Mouse (Mus musculus) liver, embryonic 12.5 days (tissue): ENCODE results near the gene Olfr2. TPM values are rescaled to one million over a fixed set of nuclear protein-coding genes. Genes with fewer than 3 reads are reported as not detected.

Experiments
- ATAC-seq: fragments of 200-750 bp; cut with Nextera tagmentation; 2 replicates; pipeline ENCODE4 v1.8.0; 2017; ENCODE audit warnings: moderate number of reproducible peaks, mild to moderate bottlenecking, moderate library complexity
- H3K27ac ChIP-seq: fragments of 300-500 bp; sonication (generic); 2 replicates; pipeline ENCODE4 v1.5.1; 2016; ENCODE audit warnings: mild to moderate bottlenecking
- H3K27me3 ChIP-seq: fragments of 300-500 bp; sonication (generic); replicated peaks from 2 replicates; pipeline ENCODE4 v1.6.1; 2016; ENCODE audit warnings: mild to moderate bottlenecking, moderate library complexity
- H3K36me3 ChIP-seq: fragments of 300-500 bp; sonication (generic); 2 replicates; pipeline ENCODE4 v1.6.1; 2016; ENCODE audit warnings: mild to moderate bottlenecking, moderate library complexity
- H3K4me1 ChIP-seq: fragments of 300-500 bp; sonication (generic); 2 replicates; pipeline ENCODE4 v1.6.1; 2016
- H3K4me2 ChIP-seq: fragments of 300-500 bp; sonication (generic); 2 replicates; pipeline ENCODE4 v1.6.1; 2016; ENCODE audit warnings: mild to moderate bottlenecking, moderate library complexity
- H3K4me3 ChIP-seq: fragments of 300-500 bp; sonication (generic); 2 replicates; pipeline ENCODE4 v1.5.1; 2016; ENCODE audit warnings: mild to moderate bottlenecking, moderate library complexity
- H3K9ac ChIP-seq: fragments of 300-500 bp; sonication (generic); 2 replicates; pipeline ENCODE4 v1.6.1; 2016; ENCODE audit warnings: mild to moderate bottlenecking, moderate library complexity
- H3K9me3 ChIP-seq: fragments of 300-500 bp; sonication (generic); replicated peaks from 2 replicates; pipeline ENCODE4 v1.6.1; 2016; ENCODE audit warnings: mild to moderate bottlenecking, moderate library complexity
- WGBS: fragments of 180-500 bp; shearing (Covaris S2); methylation state at CpG from one replicate; pipeline ENCODE4 v1.1.7; 2016; ENCODE audit not compliant: insufficient replicate concordance; 5-methylcytosine and 5-hydroxymethylcytosine counted together
- polyA plus RNA-seq: library from polyadenylated mRNA; unstranded; fragments of >200 nt; fragmentation: Nextera tagmentation; extraction: Ambion mirVana; gene quantifications from 2 replicates; pipeline ENCODE4 v1.2.1, GENCODE M21; 2016

Olfr2 gene
- polyA plus RNA-seq, 1 experiment from 2014 or later = not detected

GRCm38 (mm10) chr7:106948212-106948611, 57.7 kb downstream of the Olfr2 start, which contains the start of gene Olfr710:
Gene Olfr710, minus strand, starts transcription at chr7:106948312.
- Histone ChIP-seq H3K27ac (no peak within 1 kb of the TSS), H3K9me3 (no peaks in the 10 kb centered on the region), H3K4me3 (no peak within 1 kb of the TSS), H3K4me1 (no peaks in the 10 kb centered on the region), H3K9ac (no peak within 1 kb of the TSS), H3K36me3 (no peaks in the 10 kb centered on the region), H3K27me3 (no peaks in the 10 kb centered on the region), H3K4me2 (no peak within 1 kb of the TSS)
- WGBS = 68% methylated on average over 3 of the region's 3 CpGs
- no peak for ATAC-seq

Other genes starting within 250 kb of the Olfr2 start
- gene Olfr699, start 212.9 kb downstream of the Olfr2 start, polyA plus RNA-seq = not detected in 2 replicates
- not detected in 2 replicates for gene Olfr700, start 197.2 kb downstream of the Olfr2 start, polyA plus RNA-seq
- gene Olfr701, start 191.9 kb downstream of the Olfr2 start, polyA plus RNA-seq = 0.02 TPM in 1 of 2 replicates, not detected in the other
- gene Olfr702, start 172.2 kb downstream of the Olfr2 start, polyA plus RNA-seq = not detected in 2 replicates
- gene Olfr703, start 162.7 kb downstream of the Olfr2 start, polyA plus RNA-seq = not detected in 2 replicates
- not detected in 2 replicates for gene Olfr704, start 142.9 kb downstream of the Olfr2 start, polyA plus RNA-seq
- gene Olfr705, start 129.2 kb downstream of the Olfr2 start, polyA plus RNA-seq = not detected in 2 replicates
- gene Olfr706, start 117.9 kb downstream of the Olfr2 start, polyA plus RNA-seq = not detected in 2 replicates
- not detected in 2 replicates for gene Olfr707, start 104.8 kb downstream of the Olfr2 start, polyA plus RNA-seq
- not detected in 2 replicates for gene Olfr1532-ps1, start 98.1 kb downstream of the Olfr2 start, polyA plus RNA-seq
- not detected in 2 replicates for gene Olfr709-ps1, start 73.9 kb downstream of the Olfr2 start, polyA plus RNA-seq
- not detected in 2 replicates for gene Olfr710, start 57.8 kb downstream of the Olfr2 start, polyA plus RNA-seq
- not detected in 2 replicates for gene Olfr6, start 42.1 kb downstream of the Olfr2 start, polyA plus RNA-seq
- not detected in 2 replicates for gene Olfr711, start 30.6 kb downstream of the Olfr2 start, polyA plus RNA-seq
- gene Olfr713, start 25.1 kb upstream of the Olfr2 start, polyA plus RNA-seq = not detected in 2 replicates
- not detected in 2 replicates for gene Olfr714, start 64.9 kb upstream of the Olfr2 start, polyA plus RNA-seq
- gene Olfr17, start 87.1 kb upstream of the Olfr2 start, polyA plus RNA-seq = not detected in 2 replicates
- not detected in 2 replicates for gene Olfr715b, start 104.3 kb upstream of the Olfr2 start, polyA plus RNA-seq
- not detected in 2 replicates for gene Olfr715, start 125.0 kb upstream of the Olfr2 start, polyA plus RNA-seq
- not detected in 2 replicates for gene Olfr716, start 132.3 kb upstream of the Olfr2 start, polyA plus RNA-seq
- not detected in 2 replicates for gene Nlrp14, start 160.9 kb upstream of the Olfr2 start, polyA plus RNA-seq
- gene Rbmxl2, start 203.4 kb upstream of the Olfr2 start, polyA plus RNA-seq = not detected in 2 replicates